Mouse (Mus musculus) ovary, adult 18-20 months (tissue): Measurements from ENCODE around the gene Spem2.
A peak's percentile ranks its signal among the peaks of the same experiment; 100 is the strongest.

Experiments
- DNase-seq: peaks from one replicate; pipeline ENCODE4 v3.0.0; 2022; ENCODE audit warnings: low spot score, mixed read lengths

Spem2 gene

DNA sequence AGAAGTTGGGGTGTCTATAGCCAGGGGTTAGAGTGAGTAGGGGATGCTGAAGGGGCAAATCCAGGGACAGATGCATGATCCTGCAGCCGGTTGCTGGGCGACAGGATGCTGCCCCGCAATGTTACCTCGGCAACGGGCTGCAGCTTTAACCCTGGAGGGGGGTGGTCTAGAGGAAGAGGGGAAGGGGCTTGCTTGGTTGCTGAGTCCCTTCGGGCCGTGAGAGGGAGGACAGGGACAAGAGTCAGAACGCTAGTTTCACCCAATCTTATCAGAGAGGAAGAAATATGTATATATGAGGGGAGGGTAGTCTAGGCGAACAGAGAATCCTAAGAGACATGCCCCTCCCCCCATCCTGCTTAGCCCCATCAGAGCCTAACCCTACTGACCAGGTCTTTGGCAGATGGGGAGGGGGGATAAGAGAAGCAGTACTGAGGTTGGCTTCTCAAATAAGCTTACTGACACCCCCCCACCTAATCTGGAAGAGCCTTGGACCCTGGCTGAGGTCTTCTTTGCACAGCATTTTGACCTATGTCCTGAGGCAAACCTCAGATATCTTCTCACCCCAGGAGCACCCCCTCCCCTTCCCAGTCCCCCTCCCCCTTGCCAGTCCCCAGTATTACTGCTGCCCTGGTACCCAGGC is 17.2 kb upstream of the Spem2 start:
- no peak for DNase-seq

GRCm38 (mm10) chr11:69834001-69834549 is 15.8 kb upstream of the Spem2 start:
- DNase-seq, result no peak

- DNase-seq, result no peak
Observed at GRCm38 (mm10) chr11:69833554-69833953, 15.3 kb upstream of the Spem2 start.

GRCm38 (mm10) chr11:69828832-69829231 is 10.6 kb upstream of the Spem2 start:
- DNase-seq, result no peak

DNA sequence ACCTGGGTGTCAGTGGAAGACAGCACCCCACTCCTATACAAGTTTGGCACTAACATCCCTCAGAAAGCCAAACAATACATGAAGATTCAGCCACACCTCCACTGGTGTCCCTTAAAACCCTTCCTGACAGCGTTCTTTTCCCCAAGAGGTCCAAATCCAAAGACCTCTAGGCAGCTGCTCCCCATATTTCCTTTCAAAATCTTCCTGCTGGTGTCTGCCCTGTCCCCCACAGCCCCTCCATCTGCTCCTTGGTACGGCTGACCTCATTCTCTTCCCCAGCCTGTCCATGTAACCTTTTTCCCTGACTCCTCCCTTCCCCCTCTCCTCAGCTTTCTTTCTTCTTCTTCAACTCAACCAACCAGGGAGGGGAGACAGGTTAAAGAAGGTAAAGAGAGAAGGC is 5.2 kb upstream of the Spem2 start:
- no peak for DNase-seq

GRCm38 (mm10) chr11:69822080-69822479 is 3.8 kb upstream of the Spem2 start, which contains the start of gene Spem1:
Gene Spem1 (minus strand): TSS chr11:69822180.
- DNase-seq, result no peak

DNA sequence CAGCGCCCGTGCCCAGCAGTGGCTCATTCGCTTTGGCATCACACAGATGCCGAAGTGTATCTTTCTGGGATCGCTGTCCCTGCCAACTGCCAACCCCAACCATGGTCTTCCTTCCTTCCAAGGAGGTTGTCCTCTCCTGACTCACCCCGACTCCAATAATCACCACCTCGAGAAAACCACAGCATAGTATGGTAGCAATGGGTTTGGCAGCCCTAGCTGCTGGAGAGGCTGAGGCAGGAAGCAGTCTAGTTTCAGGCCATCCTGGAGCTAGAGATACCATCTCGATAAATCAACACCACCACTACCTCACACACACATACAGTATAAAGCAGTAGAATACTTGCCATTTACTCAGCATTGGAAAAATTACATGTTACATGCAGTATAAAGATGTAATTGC is 606 bp upstream of the Spem2 start:
- no peak for DNase-seq

DNA sequence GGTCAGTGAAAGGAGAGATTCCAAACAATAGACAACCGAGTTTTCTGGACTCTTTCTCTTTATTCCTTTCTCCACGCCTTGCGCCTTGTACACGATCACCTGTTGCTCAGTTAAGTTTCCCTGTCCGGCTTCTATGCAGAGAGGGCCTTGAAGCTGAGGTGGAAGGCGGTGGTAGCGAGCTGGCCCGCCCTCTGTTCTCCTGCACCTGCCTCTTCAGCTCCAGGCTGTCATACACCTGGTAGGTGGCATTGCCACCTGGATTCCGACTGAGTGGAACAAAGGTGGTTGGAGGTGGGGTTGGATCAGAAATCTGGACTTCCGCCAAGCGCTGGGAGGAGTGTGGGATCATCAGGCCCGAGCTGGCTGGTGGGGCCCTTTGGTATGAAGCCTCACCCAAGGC is 1.7 kb downstream of the Spem2 start:
- no peak for DNase-seq

DNA sequence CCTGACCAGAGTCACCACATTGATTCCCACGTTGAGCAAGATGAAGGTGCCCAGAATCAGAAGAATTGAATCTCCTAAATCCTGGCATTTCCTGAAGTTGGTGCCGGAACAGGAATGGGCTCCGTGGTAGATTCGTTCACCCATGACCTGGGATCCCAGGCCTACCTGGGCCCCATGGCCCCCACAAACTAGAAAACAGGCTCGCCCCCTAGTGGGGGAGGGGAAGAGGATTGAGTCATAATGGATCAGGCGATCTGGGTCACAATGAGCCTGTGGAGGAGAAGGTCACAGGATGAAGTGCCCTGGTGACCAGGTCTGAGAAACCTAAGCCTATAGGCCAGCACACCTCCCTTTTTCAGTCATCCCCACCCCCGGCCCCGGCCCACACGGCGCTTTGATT is 3.1 kb downstream of the Spem2 start, which contains the start of gene Gm39566:
TSS of gene Gm39566 (minus strand) at position 144 of the 400 bp plus-strand sequence.
- no peak for DNase-seq

DNA sequence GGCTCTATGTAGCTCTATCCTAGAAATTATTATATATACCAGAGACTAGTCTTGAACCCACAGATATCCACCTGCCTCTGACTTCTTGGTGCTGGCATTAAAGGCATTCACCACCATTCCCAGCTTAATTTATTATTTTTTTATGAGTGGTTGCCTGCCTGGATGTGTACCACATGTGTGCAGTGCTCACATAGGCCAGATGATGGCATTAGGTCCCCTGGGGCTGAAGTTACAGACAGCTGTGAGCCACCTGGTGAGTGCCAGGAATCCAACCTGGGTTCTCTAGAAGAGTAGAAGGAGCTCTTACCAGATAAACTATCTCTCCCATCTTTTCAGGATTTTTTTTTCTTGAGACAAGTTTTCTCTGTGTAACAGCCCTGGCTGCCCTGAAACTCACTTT is 8.0 kb downstream of the Spem2 start:
- DNase-seq, result no peak

GRCm38 (mm10) chr11:69807641-69808040 is 10.6 kb downstream of the Spem2 start:
- no peak for DNase-seq

DNA sequence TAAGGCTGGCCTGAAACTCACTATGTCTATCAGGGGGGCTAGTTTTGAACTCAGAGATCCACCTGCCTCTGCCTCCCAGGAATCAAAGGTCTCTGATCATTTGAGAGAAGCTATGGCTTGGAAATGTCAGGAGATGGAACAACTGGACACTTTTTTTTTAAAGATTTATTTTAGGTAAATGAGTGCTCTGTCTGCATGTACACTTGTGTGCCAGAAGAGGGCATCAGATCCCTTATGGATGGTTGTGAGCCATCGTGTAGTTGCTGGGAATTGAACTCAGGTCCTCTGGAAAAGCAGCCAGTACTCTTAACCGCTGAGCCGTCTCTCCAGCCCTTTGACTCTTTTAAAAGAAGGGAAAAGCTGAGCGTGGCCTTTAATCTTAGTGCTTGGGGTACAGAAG is 11.9 kb downstream of the Spem2 start:
- no peak for DNase-seq

DNA sequence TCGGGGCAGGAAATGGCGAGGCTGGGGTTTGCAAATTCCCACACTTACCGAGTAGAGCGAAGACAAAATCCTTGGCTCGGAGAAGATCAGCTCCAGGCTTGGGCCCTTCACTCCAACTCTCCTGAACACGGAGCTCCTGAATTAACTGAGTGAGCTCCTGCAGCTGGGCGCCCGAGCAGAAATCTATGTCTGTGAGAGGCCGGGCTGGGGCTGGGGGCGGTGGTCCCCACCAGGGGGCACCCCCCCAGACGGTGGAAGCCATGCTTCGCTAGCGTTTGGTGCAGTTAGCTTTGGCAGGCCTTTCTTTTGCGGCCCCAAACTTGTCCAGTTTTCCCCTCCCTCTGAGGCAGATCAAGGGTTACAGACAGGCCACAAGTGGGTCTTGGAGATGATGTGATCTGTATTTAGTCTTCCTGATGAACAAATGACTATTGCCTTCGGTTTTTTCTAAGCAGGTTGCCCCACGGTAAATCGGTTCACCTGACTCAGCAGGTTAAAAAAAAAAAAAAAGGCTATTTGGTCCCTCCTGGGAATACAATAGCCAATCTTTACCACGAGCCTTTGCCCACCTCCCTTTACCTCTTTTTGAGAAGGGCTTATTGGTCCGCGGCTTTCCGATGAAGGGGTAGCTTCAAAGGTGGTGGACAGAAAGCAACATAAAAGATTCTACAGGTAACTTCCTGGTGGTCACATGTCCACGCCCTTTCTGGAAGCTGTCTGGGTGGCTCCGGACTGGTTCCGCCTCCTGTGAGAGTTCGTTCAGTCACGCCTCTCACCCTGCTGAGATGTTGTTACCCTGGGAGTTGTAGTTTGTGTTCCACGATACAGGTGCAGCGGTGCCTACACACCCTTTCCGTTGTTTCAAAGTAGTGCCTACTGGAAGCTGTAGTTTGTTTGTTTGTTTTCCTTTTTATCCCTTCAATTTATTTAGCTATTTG is 13.0 kb downstream of the Spem2 start, which contains the start of gene Tmem102:
TSS of gene Tmem102 (minus strand) at position 653 of the 938 bp plus-strand sequence.
- no peak for DNase-seq

GRCm38 (mm10) chr11:69804652-69804940 is 13.7 kb downstream of the Spem2 start:
- DNase-seq, result no peak

- DNase-seq, result peak; percentile 71
Observed at GRCm38 (mm10) chr11:69803786-69804651, 14.2 kb downstream of the Spem2 start.

- no peak for DNase-seq
Observed at GRCm38 (mm10) chr11:69803328-69803727, 14.9 kb downstream of the Spem2 start.

DNA sequence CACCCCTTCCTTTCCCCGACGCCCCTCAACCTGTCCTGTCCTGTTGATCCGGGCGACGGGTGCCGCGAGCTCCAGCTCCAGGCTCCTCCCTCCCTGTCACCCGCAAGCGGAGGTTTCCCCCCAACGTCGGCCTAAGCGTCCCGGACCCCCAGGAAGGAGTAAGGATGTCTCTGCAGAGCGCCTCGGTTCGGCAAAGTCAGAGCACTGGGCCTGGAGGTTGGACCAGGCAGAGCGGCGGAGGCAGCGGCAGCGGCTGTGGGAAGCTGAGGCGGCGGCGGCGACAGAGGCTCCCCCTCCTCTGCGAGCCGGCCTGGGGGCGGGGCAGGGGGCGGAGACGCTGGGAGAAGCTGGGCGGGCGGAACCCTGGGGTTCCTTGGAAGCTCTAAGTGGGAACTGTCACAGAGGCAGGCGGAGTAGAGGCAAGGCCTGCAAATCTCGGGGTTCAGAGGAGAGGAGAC is 15.6 kb downstream of the Spem2 start:
- DNase-seq, result peak; percentile 78

GRCm38 (mm10) chr11:69801379-69801977 is 16.8 kb downstream of the Spem2 start, which contains the start of gene Fgf11:
Gene Fgf11 (minus strand): TSS chr11:69801857.
- no peak for DNase-seq

DNA sequence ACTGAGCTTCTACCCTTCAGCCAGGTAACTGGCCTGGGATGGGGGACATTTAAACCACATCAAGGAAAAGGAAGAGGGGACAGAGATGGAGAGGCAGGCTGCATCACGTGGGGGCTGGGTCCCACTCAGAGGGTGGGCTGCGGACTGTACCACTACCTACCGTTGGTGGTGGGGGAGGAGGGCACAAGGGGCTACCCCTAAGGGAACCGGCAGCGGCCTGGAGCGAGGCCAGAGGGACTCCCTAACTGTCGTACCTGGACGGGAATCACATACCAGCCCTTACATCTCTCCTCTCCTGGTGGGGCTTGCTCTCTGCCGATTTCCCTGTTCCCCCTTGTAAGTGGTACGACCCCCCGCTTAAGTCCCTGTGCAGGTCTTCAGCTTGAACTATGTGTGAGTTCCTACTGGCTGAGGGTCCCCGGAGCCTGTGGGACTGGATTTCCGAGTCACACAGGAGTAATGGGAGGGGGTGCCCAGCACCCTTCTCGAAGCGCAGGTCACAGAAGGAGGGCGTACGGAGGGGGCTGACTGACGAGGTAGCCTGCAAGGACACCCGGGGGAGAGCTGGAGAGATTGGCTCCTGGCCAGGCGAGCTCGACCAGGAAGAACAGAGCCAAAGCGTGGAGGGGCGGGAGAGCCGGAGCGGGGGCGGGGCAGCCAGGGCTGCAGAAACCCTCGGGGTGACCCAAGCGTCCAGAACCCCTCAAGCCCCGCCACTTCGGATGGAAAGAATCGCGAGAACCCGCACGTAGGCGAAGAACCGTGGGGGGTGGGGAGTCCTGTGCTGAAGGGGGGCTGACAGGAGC is 17.7 kb downstream of the Spem2 start:
- peak; percentile 69 for DNase-seq

- DNase-seq, result no peak
Observed at GRCm38 (mm10) chr11:69800138-69800391, 18.2 kb downstream of the Spem2 start.
